In genomic region chr5:135250186-135251078, GRCm38 (mm10) we compare ENCODE assay signal across 9 mouse cellular contexts. TPM values are rescaled to one million over a fixed set of nuclear protein-coding genes. Genes with fewer than 3 reads are reported as not detected.
DNase-seq lines count a peak whose midpoint lies in the region; ATAC-seq and TF ChIP-seq lines count a peak whose summit lies in the region.
"Had no signal": no experiment of that assay in that cellular context is flagged by ENCODE, and none has a peak within 500 bp of the region (broad histone marks: within the 10 kb centered on the region; RNA-seq: fewer than 3 reads in every experiment).

No protein-coding gene starts in this region.

- peak; percentile 46 for ATAC-seq in heart, embryonic 12.5 days (ENCODE audit: insufficient number of reproducible peaks, low FRiP score)
- peak; percentile 15; the same call in 1 of the 2 replicates for ATAC-seq in limb, embryonic 15.5 days (ENCODE audit: insufficient number of reproducible peaks, low FRiP score, low TSS enrichment, low read depth)

- H3K9ac ChIP-seq in heart, embryonic 12.5 days = peak overlapping the region; percentile 72
- H3K9ac ChIP-seq in limb, embryonic 15.5 days = peak overlapping the region; percentile 66

- TF ChIP-seq POLR2A in cerebellum, adult 2 months (IDR thresholded peaks at IDR 0.05; ENCODE audit: borderline replicate concordance, insufficient read depth, low read length) = no peak

- H3K4me1 ChIP-seq in cerebellum, adult 2 months (ENCODE audit: control insufficient read depth, insufficient read depth, low read length) = peaks cover 5% of the 10 kb centered on the region; the same call in 1 of the 2 replicates
- peaks cover 38% of the 10 kb centered on the region for H3K4me1 ChIP-seq in heart, embryonic 12.5 days (replicated peaks)
- peaks cover 41% of the 10 kb centered on the region for H3K4me1 ChIP-seq in limb, embryonic 15.5 days

- no peaks in the 10 kb centered on the region for H3K9me3 ChIP-seq in heart, embryonic 12.5 days (replicated peaks)
- H3K9me3 ChIP-seq in limb, embryonic 15.5 days = no peaks in the 10 kb centered on the region

- H3K4me3 ChIP-seq in cerebellum, adult 2 months (replicated peaks; ENCODE audit: insufficient read depth, low read depth, low read length) = peak overlapping the region; percentile 21
- peak overlapping the region; percentile 68 for H3K4me3 ChIP-seq in heart, embryonic 12.5 days
- H3K4me3 ChIP-seq in limb, embryonic 15.5 days = peak overlapping the region; percentile 68

- no peak overlapping the region for H3K27ac ChIP-seq in cerebellum, adult 2 months (ENCODE audit: insufficient read depth, low read length)
- H3K27ac ChIP-seq in heart, embryonic 12.5 days (ENCODE audit: poor library complexity, severe bottlenecking) = no peak overlapping the region
- H3K27ac ChIP-seq in limb, embryonic 15.5 days = peak overlapping the region; percentile 72

- no peaks in the 10 kb centered on the region; the same call in 1 of the 2 replicates for H3K27me3 ChIP-seq in cerebellum, adult 2 months (ENCODE audit: control insufficient read depth, insufficient read depth, low read length)
- peaks cover 23% of the 10 kb centered on the region for H3K27me3 ChIP-seq in heart, embryonic 12.5 days (replicated peaks)
- peaks cover 24% of the 10 kb centered on the region for H3K27me3 ChIP-seq in limb, embryonic 15.5 days
- H3K27me3 ChIP-seq: CH12.LX had no signal

- H3K4me2 ChIP-seq in heart, embryonic 12.5 days = peak overlapping the region; percentile 98
- peak overlapping the region; percentile 99 for H3K4me2 ChIP-seq in limb, embryonic 15.5 days

- TF ChIP-seq CTCF in cerebellum, adult 2 months (IDR thresholded peaks at IDR 0.05; ENCODE audit: borderline replicate concordance, insufficient read depth, low read depth, low read length) = no peak

- 2% methylated on average over 92 of the region's 92 CpGs for WGBS in cerebellum, adult 2 months
- 3% methylated on average over 92 of the region's 92 CpGs for WGBS in heart, embryonic 12.5 days
- 2% methylated on average over 89 of the region's 92 CpGs for WGBS in limb, embryonic 15.5 days

- DNase-seq in cerebellum, adult 2 months = no peak
- no peak for DNase-seq in cerebellum, postnatal 4 days (ENCODE audit: low spot score in 2 of 2)
- peak; percentile 24 for DNase-seq in right cerebral cortex, postnatal 14 days
- no peak for DNase-seq in right cerebral cortex, adult 2 months (ENCODE audit: low spot score in 2 of 2)
- peak; percentile 16 to 34 for DNase-seq in spleen, postnatal 36 days (ENCODE audit: low spot score in 2 of 2)
- no peak for DNase-seq in cerebellum, postnatal 36 days

- peaks cover 17% of the 10 kb centered on the region for H3K36me3 ChIP-seq in heart, embryonic 12.5 days
- H3K36me3 ChIP-seq in limb, embryonic 15.5 days = peaks cover 19% of the 10 kb centered on the region

RNA-seq across cellular contexts. Expression of gene Fzd9, which starts 0.6 kb away (rescaled TPM):
- polyA plus RNA-seq in cerebellum, adult 2 months (2012; rRNA removed) = 8.5 and 10.1 TPM in 2 replicates
- 6.5 and 7.7 TPM in 2 replicates for polyA plus RNA-seq in heart, embryonic 12.5 days (2016; fragmentation: Nextera tagmentation; extraction: Ambion mirVana)
- 18.6 and 23.3 TPM in 2 replicates for polyA plus RNA-seq in limb, embryonic 15.5 days (2015; fragmentation: Nextera tagmentation; extraction: Ambion mirVana)

Comparison
In these comparisons a context has a peak if more than half of its experiments do, and no peak if none do; other contexts are left out.
1. DNase-seq: peak in right cerebral cortex, postnatal 14 days (single experiment) and spleen, postnatal 36 days (2 of 2); none in cerebellum, adult 2 months (0 of 2), cerebellum, postnatal 4 days (0 of 2), right cerebral cortex, adult 2 months (0 of 2) and cerebellum, postnatal 36 days (0 of 2).
2. Peak in every context shown above with its lines, with median percentiles within 50 percentile points of each other: H3K4me3 ChIP-seq.